Mouse (Mus musculus): ENCODE measurements around the gene Capns1. TPM values are rescaled to one million over a fixed set of nuclear protein-coding genes. Genes with fewer than 3 reads are reported as not detected.
A peak's percentile ranks its signal among the peaks of the same experiment; 100 is the strongest.

Capns1 gene
- polyA plus RNA-seq, 1 experiment from 2014 or later = 120 TPM

- Histone ChIP-seq H3K4me3 (ENCODE audit: low read depth, low read length) (no peak overlapping the region), H3K4me1 (ENCODE audit: insufficient read depth, low read depth, low read length) (no peaks in the 10 kb centered on the region), H3K4me2 (replicated peaks; ENCODE audit: low read depth, low read length) (no peak overlapping the region), H3K27me3 (replicated peaks; ENCODE audit: insufficient read depth, low read length) (no peaks in the 10 kb centered on the region), H3K27ac (ENCODE audit: low read length) (no peak overlapping the region), H3K36me3 (ENCODE audit: insufficient read depth, low read length) (peaks cover 6% of the 10 kb centered on the region; the same call in 1 of the 2 replicates), H3K9me3 (ENCODE audit: low read length) (no peaks in the 10 kb centered on the region), H3K9ac (replicated peaks; ENCODE audit: low read depth) (no peak overlapping the region)
- no peak for ATAC-seq
- TF ChIP-seq EP300 (IDR thresholded peaks at IDR 0.05) (no peak), CTCF (IDR thresholded peaks at IDR 0.05) (no peak)
- WGBS = 61% methylated on average over 12 of the region's 12 CpGs
- no peak for DNase-seq (ENCODE audit: low spot score)
Observed at GRCm38 (mm10) chr7:30176474-30176873, 22.1 kb downstream of the Capns1 start.

- peak overlapping the region; percentile 72 for H3K9ac ChIP-seq (replicated peaks; ENCODE audit: low read depth)
- 0 out of 2 replicates have a peak overlapping the region, but pooled peaks have one; percentile 84 for H3K27ac ChIP-seq (ENCODE audit: low read length)
- H3K4me1 ChIP-seq (ENCODE audit: insufficient read depth, low read depth, low read length) = peaks cover 3% of the 10 kb centered on the region; the same call in 1 of the 2 replicates
- H3K4me3 ChIP-seq (ENCODE audit: low read depth, low read length) = peak overlapping the region; percentile 76
- H3K4me2 ChIP-seq (replicated peaks; ENCODE audit: low read depth, low read length) = peak overlapping the region; percentile 66
- H3K36me3 ChIP-seq (ENCODE audit: insufficient read depth, low read length) = no peaks in the 10 kb centered on the region
- no peaks in the 10 kb centered on the region for H3K9me3 ChIP-seq (ENCODE audit: low read length)
- no peak for TF ChIP-seq EP300 (IDR thresholded peaks at IDR 0.05)
- no peak for TF ChIP-seq CTCF (IDR thresholded peaks at IDR 0.05)
- H3K27me3 ChIP-seq (replicated peaks; ENCODE audit: insufficient read depth, low read length) = no peaks in the 10 kb centered on the region
- DNase-seq (ENCODE audit: low spot score) = no peak
- peak; percentile 5 for ATAC-seq
- WGBS = 17% methylated on average over 11 of the region's 11 CpGs
Observed at GRCm38 (mm10) chr7:30170283-30170951, 28.2 kb downstream of the Capns1 start.

GRCm38 (mm10) chr7:30169583-30170282 is 28.9 kb downstream of the Capns1 start, which contains the start of gene Zfp146:
Gene Zfp146 (minus strand): TSS chr7:30169750.
- WGBS = under 1% methylated on average over 36 of the region's 36 CpGs
- H3K36me3 ChIP-seq (ENCODE audit: insufficient read depth, low read length) = no peaks in the 10 kb centered on the region
- DNase-seq (ENCODE audit: low spot score) = peak; percentile 98

GRCm38 (mm10) chr7:30168914-30169582 is 29.6 kb downstream of the Capns1 start:
- TF ChIP-seq EP300 (IDR thresholded peaks at IDR 0.05) (no peak), CTCF (IDR thresholded peaks at IDR 0.05) (no peak)
- 2% methylated on average over 21 of the region's 21 CpGs for WGBS
- H3K27ac ChIP-seq (ENCODE audit: low read length) = peak overlapping the region; percentile 84
- no peaks in the 10 kb centered on the region for H3K36me3 ChIP-seq (ENCODE audit: insufficient read depth, low read length)
- H3K9ac ChIP-seq (replicated peaks; ENCODE audit: low read depth) = peak overlapping the region; percentile 72
- DNase-seq (ENCODE audit: low spot score) (no peak), ATAC-seq (no peak)
- H3K4me1 ChIP-seq (ENCODE audit: insufficient read depth, low read depth, low read length) = peaks cover 3% of the 10 kb centered on the region; the same call in 1 of the 2 replicates
- H3K27me3 ChIP-seq (replicated peaks; ENCODE audit: insufficient read depth, low read length) = no peaks in the 10 kb centered on the region
- H3K4me3 ChIP-seq (ENCODE audit: low read depth, low read length) = peak overlapping the region; percentile 76
- peak overlapping the region; percentile 66 for H3K4me2 ChIP-seq (replicated peaks; ENCODE audit: low read depth, low read length)
- H3K9me3 ChIP-seq (ENCODE audit: low read length) = 0 out of 2 replicates have a peak, but pooled peaks cover under 1% of the 10 kb centered on the region

More at GRCm38 (mm10) chr7:30169583-30170282, 28.9 kb downstream of the Capns1 start, which contains the start of gene Zfp146:
- ATAC-seq = peak; percentile 99
- TF ChIP-seq EP300 (IDR thresholded peaks at IDR 0.05) (0 out of 2 replicates have a peak, but pooled peaks have one; percentile 36), CTCF (IDR thresholded peaks at IDR 0.05) (no peak)
- Histone ChIP-seq H3K9me3 (ENCODE audit: low read length) (no peaks in the 10 kb centered on the region), H3K4me3 (ENCODE audit: low read depth, low read length) (peak within 1 kb of the TSS; percentile 76), H3K4me1 (ENCODE audit: insufficient read depth, low read depth, low read length) (peaks cover 3% of the 10 kb centered on the region; the same call in 1 of the 2 replicates), H3K4me2 (replicated peaks; ENCODE audit: low read depth, low read length) (peak within 1 kb of the TSS; percentile 66), H3K27me3 (replicated peaks; ENCODE audit: insufficient read depth, low read length) (no peaks in the 10 kb centered on the region), H3K27ac (ENCODE audit: low read length) (peak within 1 kb of the TSS; percentile 84), H3K9ac (replicated peaks; ENCODE audit: low read depth) (peak within 1 kb of the TSS; percentile 72)

- peaks cover 32% of the 10 kb centered on the region for H3K9me3 ChIP-seq (ENCODE audit: low read length)
- DNase-seq (ENCODE audit: low spot score) (no peak), ATAC-seq (no peak)
- H3K36me3 ChIP-seq (ENCODE audit: insufficient read depth, low read length) = peaks cover 31% of the 10 kb centered on the region
- no peak overlapping the region for H3K9ac ChIP-seq (replicated peaks; ENCODE audit: low read depth)
- H3K4me2 ChIP-seq (replicated peaks; ENCODE audit: low read depth, low read length) = no peak overlapping the region
- no peak for TF ChIP-seq EP300 (IDR thresholded peaks at IDR 0.05)
- no peak for TF ChIP-seq CTCF (IDR thresholded peaks at IDR 0.05)
- no peaks in the 10 kb centered on the region for H3K27me3 ChIP-seq (replicated peaks; ENCODE audit: insufficient read depth, low read length)
- H3K27ac ChIP-seq (ENCODE audit: low read length) = no peak overlapping the region
- 98% methylated on average over 2 of the region's 2 CpGs for WGBS
- H3K4me3 ChIP-seq (ENCODE audit: low read depth, low read length) = no peak overlapping the region
- H3K4me1 ChIP-seq (ENCODE audit: insufficient read depth, low read depth, low read length) = no peaks in the 10 kb centered on the region
Observed at GRCm38 (mm10) chr7:30164745-30165144, 33.9 kb downstream of the Capns1 start.

GRCm38 (mm10) chr7:30163113-30163512 is 35.5 kb downstream of the Capns1 start:
- TF ChIP-seq CTCF (IDR thresholded peaks at IDR 0.05) (no peak), EP300 (IDR thresholded peaks at IDR 0.05) (no peak)
- H3K4me2 ChIP-seq (replicated peaks; ENCODE audit: low read depth, low read length) = no peak overlapping the region
- WGBS = 99% methylated on average over 5 of the region's 5 CpGs
- peaks cover 38% of the 10 kb centered on the region for H3K36me3 ChIP-seq (ENCODE audit: insufficient read depth, low read length)
- no peak overlapping the region for H3K27ac ChIP-seq (ENCODE audit: low read length)
- DNase-seq (ENCODE audit: low spot score) (no peak), ATAC-seq (no peak)
- H3K9ac ChIP-seq (replicated peaks; ENCODE audit: low read depth) = no peak overlapping the region
- H3K9me3 ChIP-seq (ENCODE audit: low read length) = peaks cover 35% of the 10 kb centered on the region
- H3K4me3 ChIP-seq (ENCODE audit: low read depth, low read length) = no peak overlapping the region
- no peaks in the 10 kb centered on the region for H3K4me1 ChIP-seq (ENCODE audit: insufficient read depth, low read depth, low read length)
- H3K27me3 ChIP-seq (replicated peaks; ENCODE audit: insufficient read depth, low read length) = no peaks in the 10 kb centered on the region
